Mouse (Mus musculus): ENCODE results near the gene Col6a3. TPM values are rescaled to one million over a fixed set of nuclear protein-coding genes. Genes with fewer than 3 reads are reported as not detected.

The Col6a3 gene
- 100 to 1,000 TPM; 499 to 546 TPM for total RNA-seq (2021)
- long read RNA-seq, experiment 1, partial matches to known transcripts = 42 of 50 reads
- long read RNA-seq, experiment 1, other reads (novel, unspliced or antisense) = 7 of 50 reads
- long read RNA-seq, experiment 2, partial matches to known transcripts = 42 of 57 reads
- long read RNA-seq, experiment 2, other reads (novel, unspliced or antisense) = 15 of 57 reads

DNA sequence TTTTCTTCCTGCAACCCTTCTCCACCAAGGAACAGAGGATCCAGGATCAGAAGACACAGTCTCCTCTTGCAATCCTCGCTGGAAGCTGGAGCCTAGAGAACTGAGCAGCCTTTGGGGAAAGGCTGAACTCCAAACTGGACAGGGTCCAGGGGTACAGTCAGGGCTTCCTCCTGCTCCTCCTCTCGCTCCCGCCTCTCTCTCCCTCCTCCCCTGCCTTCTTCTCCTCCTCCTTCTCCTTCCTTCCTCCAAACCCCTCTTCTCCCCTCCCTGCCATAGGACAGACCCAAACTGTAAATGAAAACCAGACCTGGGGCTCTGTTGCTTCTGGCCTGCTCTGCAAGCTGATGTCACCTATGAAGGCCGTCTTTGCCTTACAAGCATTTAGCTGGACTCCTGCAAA is at the start of gene Col6a3:
TSS of gene Col6a3 (minus strand) at position 136 of the 400 bp plus-strand sequence.
- peak; percentile 66 to 83 for DNase-seq (ENCODE audit: low spot score in 2 of 2)

- DNase-seq (ENCODE audit: low spot score in 2 of 2) = no peak
These were observed 42.1 kb upstream of the Col6a3 start for GRCm38 (mm10) chr1:90885771-90886460.

DNA sequence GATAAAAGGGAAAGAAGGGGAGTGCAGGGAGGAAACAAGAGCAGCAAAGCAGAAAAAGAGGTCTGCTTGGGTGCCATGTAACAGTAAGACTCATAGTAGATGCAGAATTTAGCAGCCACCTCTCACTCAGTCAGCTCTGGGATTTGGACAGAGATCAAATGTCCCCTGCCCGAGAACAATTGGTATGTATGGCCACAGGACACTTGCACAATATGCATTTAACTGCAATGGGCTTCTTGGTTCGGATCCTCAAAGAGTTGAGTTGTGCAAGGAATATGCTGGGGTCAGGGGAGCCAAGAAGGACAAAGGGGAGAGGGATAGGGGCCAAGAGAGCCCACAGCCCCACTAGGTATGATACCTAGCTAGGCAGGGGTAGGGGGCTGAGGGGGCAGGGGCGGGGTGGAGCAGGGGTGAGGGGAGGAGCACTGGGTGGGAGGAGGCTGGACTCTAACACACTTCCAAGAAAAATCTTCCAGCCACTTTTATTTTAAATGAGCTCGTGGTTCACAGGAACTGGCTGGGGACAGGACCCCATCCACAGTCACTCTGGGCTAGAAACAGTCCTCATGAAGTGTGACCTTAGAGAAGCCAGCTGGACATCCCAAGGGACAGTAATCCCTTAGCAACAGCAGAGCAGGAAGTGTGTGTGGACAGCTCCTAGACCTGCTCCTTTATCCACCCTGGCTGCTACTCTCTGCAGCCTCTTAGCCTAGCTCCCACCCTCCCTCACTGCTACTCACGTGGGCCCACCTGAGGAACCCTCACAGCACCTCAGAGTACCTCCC is 32.9 kb upstream of the Col6a3 start:
- DNase-seq (ENCODE audit: low spot score in 2 of 2) = no peak

GRCm38 (mm10) chr1:90875961-90876360 is 32.2 kb upstream of the Col6a3 start:
- no peak for DNase-seq (ENCODE audit: low spot score in 2 of 2)

DNA sequence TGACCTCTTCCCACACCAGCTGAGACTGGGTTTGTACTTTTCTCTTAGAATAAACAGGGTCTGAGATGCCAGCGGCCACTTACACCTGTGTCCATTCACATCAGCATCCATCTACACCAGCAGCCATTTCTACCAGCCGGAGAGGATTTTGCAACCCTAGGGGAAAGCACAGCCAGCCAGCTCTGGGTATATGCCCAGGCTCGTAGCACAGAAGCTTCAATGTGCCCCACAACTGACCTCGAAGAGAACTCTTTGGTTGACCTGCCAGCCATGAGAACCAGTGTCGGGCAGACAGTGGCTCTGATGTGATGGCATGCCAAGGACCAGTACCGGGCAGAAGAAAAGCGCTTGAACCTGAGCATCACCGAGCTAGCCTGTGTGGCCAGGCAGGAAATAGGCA is 31.6 kb upstream of the Col6a3 start:
- no peak for DNase-seq (ENCODE audit: low spot score in 2 of 2)

DNA sequence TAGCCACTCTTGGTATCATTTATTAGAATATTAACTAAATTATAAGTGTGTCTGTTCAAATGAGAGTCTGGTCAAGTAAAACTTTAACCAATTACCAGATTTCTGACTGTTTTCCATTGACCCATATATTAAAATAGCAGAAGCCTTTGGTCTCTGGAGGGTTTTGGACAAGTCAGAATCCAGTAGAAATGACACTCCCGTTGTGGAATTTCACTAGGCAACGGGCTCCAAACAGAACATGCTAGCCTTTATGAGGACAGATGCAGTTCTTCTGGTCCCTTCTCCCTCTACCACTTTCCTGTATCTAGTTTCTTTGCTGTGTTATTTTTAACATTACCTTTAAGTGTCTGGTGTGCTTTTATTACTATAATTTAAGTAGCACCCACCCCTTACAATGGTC is 26.8 kb upstream of the Col6a3 start:
- no peak for DNase-seq (ENCODE audit: low spot score in 2 of 2)

DNA sequence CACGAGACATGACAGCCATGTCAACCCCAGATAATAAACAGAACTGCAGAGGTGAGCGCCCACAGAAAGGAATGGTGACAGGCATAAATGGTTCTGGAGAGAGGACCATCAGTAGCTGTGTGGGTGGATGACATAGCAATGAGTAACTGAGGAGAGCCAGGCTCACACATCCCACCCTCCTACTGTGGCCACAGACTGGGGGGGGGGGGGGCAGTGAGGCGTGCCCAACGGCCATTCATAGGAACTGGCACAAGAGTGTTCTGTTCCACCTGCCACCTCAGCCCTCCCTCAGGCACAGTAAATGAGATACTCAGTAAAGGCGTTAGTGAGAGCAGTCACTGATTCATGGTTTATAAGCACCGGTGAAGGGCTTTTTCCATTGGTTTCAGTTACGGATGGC is 23.0 kb upstream of the Col6a3 start:
- DNase-seq (ENCODE audit: low spot score in 2 of 2) = no peak

- no peak for DNase-seq (ENCODE audit: low spot score in 2 of 2)
These were observed 12.1 kb upstream of the Col6a3 start for GRCm38 (mm10) chr1:90855880-90856279.

GRCm38 (mm10) chr1:90849836-90850235 is 6.1 kb upstream of the Col6a3 start:
- peak in 1 of 2 experiments; percentile 39 for DNase-seq (ENCODE audit: low spot score in 2 of 2)

GRCm38 (mm10) chr1:90845206-90845605 is 1.4 kb upstream of the Col6a3 start:
- DNase-seq (ENCODE audit: low spot score in 2 of 2) = no peak

- peak; percentile 41 to 59 for DNase-seq (ENCODE audit: low spot score in 2 of 2)
These were observed 783 bp downstream of the Col6a3 start for GRCm38 (mm10) chr1:90842789-90843587.

GRCm38 (mm10) chr1:90840250-90840649 is 3.5 kb downstream of the Col6a3 start:
- DNase-seq (ENCODE audit: low spot score in 2 of 2) = peak in 1 of 2 experiments; percentile 65

- peak in 1 of 2 experiments; percentile 35 for DNase-seq (ENCODE audit: low spot score in 2 of 2)
These were observed 5.1 kb downstream of the Col6a3 start for GRCm38 (mm10) chr1:90838657-90839056.

DNA sequence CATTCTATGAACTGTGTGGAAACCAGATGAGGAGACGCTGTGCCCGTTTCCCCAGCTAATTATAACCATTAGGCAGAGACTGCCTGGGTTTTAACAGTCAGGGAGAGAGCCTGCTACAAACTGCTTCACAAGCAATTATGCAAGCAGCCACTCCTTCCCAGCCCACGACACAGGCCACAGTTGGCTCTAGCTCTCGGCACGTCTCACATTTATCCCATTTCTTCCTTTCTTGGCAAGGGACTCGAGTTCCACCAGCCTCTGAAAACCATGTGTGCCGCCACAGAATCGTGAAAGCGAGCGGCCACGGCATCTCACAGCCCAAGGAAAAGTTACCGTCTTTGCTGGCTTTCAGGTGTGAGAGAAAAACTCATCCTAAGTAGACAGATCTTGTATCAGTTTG is 5.5 kb downstream of the Col6a3 start:
- DNase-seq (ENCODE audit: low spot score in 2 of 2) = peak in 1 of 2 experiments; percentile 45

DNA sequence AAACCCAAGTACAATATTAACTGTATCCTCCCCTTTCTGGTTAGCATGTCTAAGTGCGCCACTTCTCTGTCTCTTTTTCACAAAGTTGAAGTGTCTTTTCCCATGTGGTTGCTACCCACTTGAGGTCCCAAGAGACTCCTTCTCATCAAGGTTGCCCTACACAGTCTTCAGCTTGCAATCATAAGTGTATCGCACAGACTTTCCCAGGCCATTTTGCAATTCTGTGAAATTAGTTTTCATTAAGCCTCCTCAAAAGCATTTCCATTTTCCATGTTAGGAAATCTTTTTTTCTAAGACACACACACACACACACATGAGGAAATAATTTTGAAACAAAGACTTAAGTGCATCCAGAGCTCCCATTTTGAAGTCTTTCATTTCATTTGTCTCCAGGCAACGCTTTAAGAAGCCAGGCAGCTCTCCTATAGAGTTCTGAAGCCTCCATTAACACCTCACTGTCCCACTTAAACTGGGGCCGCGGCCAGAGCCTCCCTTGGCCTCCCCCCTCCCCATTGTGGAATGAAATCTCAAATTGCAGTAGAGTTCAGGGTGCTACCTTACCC is 7.5 kb downstream of the Col6a3 start:
- DNase-seq (ENCODE audit: low spot score in 2 of 2) = no peak

- DNase-seq (ENCODE audit: low spot score in 2 of 2) = no peak
These were observed 9.1 kb downstream of the Col6a3 start for GRCm38 (mm10) chr1:90834701-90835100.

GRCm38 (mm10) chr1:90830006-90830405 is 13.8 kb downstream of the Col6a3 start:
- DNase-seq (ENCODE audit: low spot score in 2 of 2) = no peak

DNA sequence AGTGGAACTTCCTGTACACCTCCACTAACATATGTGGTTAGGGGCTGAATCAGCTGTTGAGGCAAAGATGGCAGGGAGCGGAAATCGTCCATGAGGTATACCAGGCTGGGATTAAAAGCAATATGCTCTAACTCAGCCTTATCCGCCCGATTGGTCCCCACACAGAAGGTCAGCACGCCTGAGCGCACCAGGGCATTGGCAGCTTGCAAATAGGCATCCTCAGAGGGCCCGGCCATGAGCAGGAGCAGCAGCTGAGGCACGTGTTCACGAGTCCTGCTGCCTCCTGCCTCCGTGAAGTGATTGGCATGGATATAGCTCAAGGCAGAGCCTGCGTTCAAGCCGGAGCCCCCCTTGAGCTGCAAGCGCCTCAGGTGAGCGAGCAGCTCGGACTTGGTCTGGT is 30.5 kb downstream of the Col6a3 start:
- DNase-seq (ENCODE audit: low spot score in 2 of 2) = no peak

DNA sequence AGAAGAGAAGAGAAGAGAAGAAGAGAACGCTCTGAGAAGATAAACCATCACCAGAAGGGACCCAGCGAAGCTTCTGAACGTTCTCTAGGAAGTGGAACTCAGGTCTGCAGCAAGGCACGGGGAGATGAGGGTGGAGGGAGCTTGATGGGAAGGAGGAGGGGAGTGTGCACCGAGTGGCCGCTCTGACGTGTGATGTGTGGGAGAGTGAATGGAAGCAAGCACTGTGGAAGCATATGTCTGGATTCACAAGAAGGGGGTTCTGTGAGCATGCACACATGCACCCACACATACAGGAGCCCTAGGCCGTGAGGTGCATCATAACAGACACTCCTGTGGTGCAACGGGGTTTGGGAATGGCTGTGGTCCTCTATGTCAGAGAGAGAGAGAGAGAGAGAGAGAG is 34.8 kb downstream of the Col6a3 start:
- no peak for DNase-seq (ENCODE audit: low spot score in 2 of 2)

- no peak for DNase-seq (ENCODE audit: low spot score in 2 of 2)
These were observed 40.7 kb downstream of the Col6a3 start for GRCm38 (mm10) chr1:90803104-90803503.

- DNase-seq (ENCODE audit: low spot score in 2 of 2) = no peak
These were observed 42.7 kb downstream of the Col6a3 start for GRCm38 (mm10) chr1:90801067-90801466.
